Mouse (Mus musculus) CH12.LX (cell line): ENCODE results near the gene Trim80.

Experiments used
- CHD1 ChIP-seq: IDR thresholded peaks from 2 replicates; pipeline ENCODE4 v1.6.1; 2012; ENCODE audit warnings: low read depth, low read length, improper control_type of control experiment, inconsistent platforms
- CTCF ChIP-seq, 2 experiments: IDR thresholded peaks in 1 of 2; conservative IDR thresholded peaks in 1 of 2; 2 replicates each; pipeline ENCODE4 v1.5.1; 2011 to 2012; ENCODE audit warnings: low read depth in 2 of 2, low read length in 2 of 2, improper control_type of control experiment in 1 of 2, inconsistent platforms in 1 of 2, mild to moderate bottlenecking in 1 of 2, moderate library complexity in 1 of 2
- ETS1 ChIP-seq: conservative IDR thresholded peaks from 2 replicates; pipeline ENCODE4 v1.6.1; 2012; ENCODE audit warnings: low read depth, mild to moderate bottlenecking, inconsistent platforms, low read length, improper control_type of control experiment, moderate library complexity
- JUND ChIP-seq: conservative IDR thresholded peaks from 2 replicates; pipeline ENCODE4 v1.6.1; 2011; ENCODE audit warnings: low read depth, low read length, improper control_type of control experiment
- KAT2A ChIP-seq: IDR thresholded peaks from 2 replicates; pipeline ENCODE4 v1.6.1; 2012; ENCODE audit warnings: low read length, improper control_type of control experiment, inconsistent platforms; ENCODE audit not compliant: insufficient replicate concordance
- MAX ChIP-seq: IDR thresholded peaks from 2 replicates; pipeline ENCODE4 v1.6.1; 2011; ENCODE audit warnings: low read length, improper control_type of control experiment
- MXI1 ChIP-seq: IDR thresholded peaks from 2 replicates; pipeline ENCODE4 v1.6.1; 2011; ENCODE audit warnings: mild to moderate bottlenecking, low read depth, low read length, improper control_type of control experiment
- MYC ChIP-seq: IDR thresholded peaks from 2 replicates; pipeline ENCODE4 v1.6.1; 2011; ENCODE audit warnings: low read depth, mild to moderate bottlenecking, improper control_type of control experiment, low read length
- NRF1 ChIP-seq: IDR thresholded peaks from 2 replicates; pipeline ENCODE4 v1.6.1; 2014; ENCODE audit warnings: low read depth, mild to moderate bottlenecking, inconsistent platforms, low read length, improper control_type of control experiment, moderate library complexity
- POLR2A ChIP-seq: IDR thresholded peaks from 2 replicates; pipeline ENCODE4 v1.6.1; 2011; ENCODE audit warnings: low read depth, mild to moderate bottlenecking, improper control_type of control experiment, low read length
- TBP ChIP-seq: conservative IDR thresholded peaks from 2 replicates; pipeline ENCODE4 v1.6.1; 2011; ENCODE audit warnings: low read depth, low read length, improper control_type of control experiment
- USF1 ChIP-seq: IDR thresholded peaks from 2 replicates; pipeline ENCODE4 v1.6.1; 2014; ENCODE audit warnings: low read depth, mild to moderate bottlenecking, inconsistent platforms, low read length, improper control_type of control experiment
- USF2 ChIP-seq: conservative IDR thresholded peaks from 2 replicates; pipeline ENCODE4 v1.6.1; 2011; ENCODE audit warnings: low read depth, low read length, improper control_type of control experiment

DNA sequence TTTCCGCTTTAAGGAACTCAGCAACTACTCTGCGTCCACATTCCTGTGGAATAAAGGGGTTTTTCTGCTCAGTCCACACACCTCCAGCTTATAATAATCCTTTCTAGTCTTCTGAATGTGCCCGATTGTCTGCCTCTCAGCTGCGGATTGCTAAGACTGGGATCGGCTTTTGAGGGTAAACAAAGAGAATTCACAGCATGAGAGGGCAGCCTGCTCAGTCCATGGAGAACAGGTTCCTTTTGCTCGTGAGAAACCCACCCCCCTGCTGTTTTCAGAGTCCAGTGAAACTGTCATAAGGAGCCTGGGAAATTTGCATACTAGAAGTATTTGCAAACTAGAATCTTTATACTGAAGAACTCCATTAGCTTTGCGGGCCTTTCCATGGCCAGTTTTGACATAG is 30.8 kb upstream of the Trim80 start:
- TF ChIP-seq MYC, result no peak
- no peak for TF ChIP-seq CTCF (conservative IDR thresholded peaks at IDR 0.05 in 1 of 2, IDR thresholded peaks at IDR 0.05 in 1 of 2; ENCODE audit: low read depth in 2 of 2, low read length in 2 of 2)
- TF ChIP-seq TBP, result no peak
- TF ChIP-seq JUND, result no peak
- TF ChIP-seq NRF1, result no peak
- no peak for TF ChIP-seq POLR2A
- no peak for TF ChIP-seq MAX
- TF ChIP-seq MXI1, result no peak
- no peak for TF ChIP-seq ETS1
- TF ChIP-seq USF1, result no peak
- no peak for TF ChIP-seq CHD1
- no peak for TF ChIP-seq USF2
- no peak for TF ChIP-seq KAT2A
